9 mouse cellular contexts compared by ENCODE assay signal in genomic region chr9:116253546-116253945, GRCm38 (mm10).
DNase-seq lines count a peak whose midpoint lies in the region; ATAC-seq and TF ChIP-seq lines count a peak whose summit lies in the region.
"Had no signal": no experiment of that assay in that cellular context is flagged by ENCODE, and none has a peak within 500 bp of the region (broad histone marks: within the 10 kb centered on the region; RNA-seq: fewer than 3 reads in every experiment).

No protein-coding gene starts in this region.

- no peaks in the 10 kb centered on the region for H3K36me3 ChIP-seq in embryonic facial prominence, embryonic 12.5 days
- H3K36me3 ChIP-seq in limb, embryonic 14.5 days (ENCODE audit: control insufficient read depth, insufficient read depth, low read length) = no peaks in the 10 kb centered on the region
- H3K36me3 ChIP-seq: neural tube, embryonic 12.5 days had no signal

- no peak for ATAC-seq in embryonic facial prominence, embryonic 12.5 days (ENCODE audit: insufficient number of reproducible peaks, insufficient read depth, low FRiP score, low TSS enrichment)
- peak; percentile 47; the same call in 1 of the 2 replicates for ATAC-seq in limb, embryonic 14.5 days (ENCODE audit: low FRiP score, low read depth)
- no peak for ATAC-seq in inflammation-experienced regulatory T-cells, adult 6 months
- no peak for ATAC-seq in megakaryocyte, adult 5-6 weeks (ENCODE audit: poor library complexity, severe bottlenecking)

- H3K4me2 ChIP-seq in embryonic facial prominence, embryonic 12.5 days (replicated peaks) = no peak overlapping the region
- no peak overlapping the region for H3K4me2 ChIP-seq in limb, embryonic 14.5 days (replicated peaks; ENCODE audit: low read depth, low read length, severe bottlenecking)
- H3K4me2 ChIP-seq: neural tube, embryonic 12.5 days had no signal

- no peak overlapping the region for H3K9ac ChIP-seq in embryonic facial prominence, embryonic 12.5 days
- H3K9ac ChIP-seq in limb, embryonic 14.5 days (ENCODE audit: low read depth, low read length, severe bottlenecking) = no peak overlapping the region
- H3K9ac ChIP-seq: neural tube, embryonic 12.5 days had no signal

- peak overlapping the region; percentile 8; the same call in 1 of the 2 replicates for H3K27ac ChIP-seq in left cerebral cortex, adult 2 months
- H3K27ac ChIP-seq in embryonic facial prominence, embryonic 12.5 days = peak overlapping the region; percentile 4
- H3K27ac ChIP-seq in limb, embryonic 14.5 days (replicated peaks; ENCODE audit: low read depth, low read length) = peak overlapping the region; percentile 28; the same call in 1 of the 2 replicates
- H3K27ac ChIP-seq: neural tube, embryonic 12.5 days had no signal

- H3K27me3 ChIP-seq in embryonic facial prominence, embryonic 12.5 days = no peaks in the 10 kb centered on the region
- no peaks in the 10 kb centered on the region for H3K27me3 ChIP-seq in limb, embryonic 14.5 days (ENCODE audit: control insufficient read depth, insufficient read depth, low read length)
- H3K27me3 ChIP-seq: neural tube, embryonic 12.5 days had no signal

- no peak for TF ChIP-seq POLR2A in limb, embryonic 14.5 days (IDR thresholded peaks at IDR 0.05; ENCODE audit: borderline replicate concordance, extremely low read depth, insufficient read depth, insufficient read length)

- no peaks in the 10 kb centered on the region for H3K9me3 ChIP-seq in embryonic facial prominence, embryonic 12.5 days
- H3K9me3 ChIP-seq in limb, embryonic 14.5 days (ENCODE audit: control insufficient read depth, low read length) = peaks cover 3% of the 10 kb centered on the region; the same call in 1 of the 2 replicates
- H3K9me3 ChIP-seq: neural tube, embryonic 12.5 days had no signal

- DNase-seq in left cerebral cortex, adult 2 months (ENCODE audit: extremely low spot score in 1 of 2, low spot score in 2 of 2) = peak in 1 of 2 experiments; percentile 10
- no peak for DNase-seq in left cerebral cortex, postnatal 14 days (ENCODE audit: low spot score in 2 of 2)
- DNase-seq in heart, postnatal 4 days = peak; percentile 49
- DNase-seq in limb, embryonic 14.5 days (ENCODE audit: low spot score) = no peak
- no peak for DNase-seq in ovary, adult 18-20 months (ENCODE audit: low spot score)

- TF ChIP-seq CTCF in left cerebral cortex, adult 2 months (IDR thresholded peaks at IDR 0.05) = no peak

- peaks cover 5% of the 10 kb centered on the region; the same call in 1 of the 2 replicates for H3K4me1 ChIP-seq in embryonic facial prominence, embryonic 12.5 days
- peaks cover 3% of the 10 kb centered on the region; the same call in 1 of the 2 replicates for H3K4me1 ChIP-seq in limb, embryonic 14.5 days (ENCODE audit: control insufficient read depth, insufficient read depth, low read length)
- H3K4me1 ChIP-seq: neural tube, embryonic 12.5 days had no signal

- 32% methylated on average over 15 of the region's 15 CpGs for WGBS in embryonic facial prominence, embryonic 12.5 days
- 63% methylated on average over 15 of the region's 15 CpGs for WGBS in limb, embryonic 14.5 days

- no peak overlapping the region for H3K4me3 ChIP-seq in left cerebral cortex, adult 2 months
- no peak overlapping the region for H3K4me3 ChIP-seq in embryonic facial prominence, embryonic 12.5 days
- H3K4me3 ChIP-seq in limb, embryonic 14.5 days (replicated peaks; ENCODE audit: low read length) = no peak overlapping the region
- H3K4me3 ChIP-seq: neural tube, embryonic 12.5 days had no signal

- intact Hi-C loops in left cerebral cortex, adult 2 months (cut with DNase I) = no loop called here
- intact Hi-C loops in left cerebral cortex, postnatal 14 days (cut with DNase I) = no loop called here
